Mouse (Mus musculus): ENCODE measurements around the gene Adgra3.

Adgra3 gene

GRCm38 (mm10) chr5:50058421-50059286 lies at the start of gene Adgra3:
Adgra3 (minus strand) TSS chr5:50059006.
- peak; percentile 62 to 72 for DNase-seq (ENCODE audit: low spot score in 2 of 2)

- DNase-seq (ENCODE audit: low spot score in 2 of 2), result no peak
Observed at GRCm38 (mm10) chr5:50083441-50083840, 24.6 kb upstream of the Adgra3 start.

GRCm38 (mm10) chr5:50074245-50074644 lies 15.4 kb upstream of the Adgra3 start:
- no peak for DNase-seq (ENCODE audit: low spot score in 2 of 2)

- no peak for DNase-seq (ENCODE audit: low spot score in 2 of 2)
Observed at GRCm38 (mm10) chr5:50064236-50064635, 5.4 kb upstream of the Adgra3 start.

GRCm38 (mm10) chr5:50059586-50059985 lies 780 bp upstream of the Adgra3 start:
- DNase-seq (ENCODE audit: low spot score in 2 of 2), result peak in 1 of 2 experiments; percentile 27

GRCm38 (mm10) chr5:50057612-50058420 lies 990 bp downstream of the Adgra3 start:
- DNase-seq (ENCODE audit: low spot score in 2 of 2), result peak in 1 of 2 experiments; percentile 14

- no peak for DNase-seq (ENCODE audit: low spot score in 2 of 2)
Observed at GRCm38 (mm10) chr5:50052456-50052855, 6.3 kb downstream of the Adgra3 start.

- no peak for DNase-seq (ENCODE audit: low spot score in 2 of 2)
Observed at GRCm38 (mm10) chr5:50050668-50051425, 8.0 kb downstream of the Adgra3 start.

- no peak for DNase-seq (ENCODE audit: low spot score in 2 of 2)
Observed at GRCm38 (mm10) chr5:50050037-50050436, 8.8 kb downstream of the Adgra3 start.

GRCm38 (mm10) chr5:50049506-50049905 lies 9.3 kb downstream of the Adgra3 start:
- no peak for DNase-seq (ENCODE audit: low spot score in 2 of 2)

GRCm38 (mm10) chr5:50048960-50049359 lies 9.8 kb downstream of the Adgra3 start:
- peak in 1 of 2 experiments; percentile 26 for DNase-seq (ENCODE audit: low spot score in 2 of 2)

GRCm38 (mm10) chr5:50048271-50048851 lies 10.4 kb downstream of the Adgra3 start:
- DNase-seq (ENCODE audit: low spot score in 2 of 2), result no peak

GRCm38 (mm10) chr5:50045180-50045579 lies 13.6 kb downstream of the Adgra3 start:
- no peak for DNase-seq (ENCODE audit: low spot score in 2 of 2)

GRCm38 (mm10) chr5:50043677-50044076 lies 15.1 kb downstream of the Adgra3 start:
- no peak for DNase-seq (ENCODE audit: low spot score in 2 of 2)

- no peak for DNase-seq (ENCODE audit: low spot score in 2 of 2)
Observed at GRCm38 (mm10) chr5:50042274-50042943, 16.4 kb downstream of the Adgra3 start.

GRCm38 (mm10) chr5:50039521-50039920 lies 19.3 kb downstream of the Adgra3 start:
- no peak for DNase-seq (ENCODE audit: low spot score in 2 of 2)

GRCm38 (mm10) chr5:50037666-50038065 lies 21.1 kb downstream of the Adgra3 start:
- no peak for DNase-seq (ENCODE audit: low spot score in 2 of 2)

GRCm38 (mm10) chr5:50034900-50035514 lies 23.8 kb downstream of the Adgra3 start:
- DNase-seq (ENCODE audit: low spot score in 2 of 2), result no peak

GRCm38 (mm10) chr5:50034231-50034630 lies 24.6 kb downstream of the Adgra3 start:
- DNase-seq (ENCODE audit: low spot score in 2 of 2), result no peak

- no peak for DNase-seq (ENCODE audit: low spot score in 2 of 2)
Observed at GRCm38 (mm10) chr5:50033660-50034059, 25.1 kb downstream of the Adgra3 start.
